Mouse (Mus musculus) thymus, postnatal 25 days (tissue): Measurements from ENCODE around the gene Emp3.
A peak's percentile ranks its signal among the peaks of the same experiment; 100 is the strongest.
"Not testable (repeated sequence)": the region's sequence is repeated elsewhere in the genome, so short reads cannot be mapped to it uniquely, and the experiment has no call there.

Experiments used
- DNase-seq: peaks from one replicate; pipeline ENCODE4 v3.0.0; 2022

The Emp3 gene

GRCm38 (mm10) chr7:45915011-45915410, 6.2 kb downstream of the Emp3 start:
- DNase-seq, result no peak

DNA sequence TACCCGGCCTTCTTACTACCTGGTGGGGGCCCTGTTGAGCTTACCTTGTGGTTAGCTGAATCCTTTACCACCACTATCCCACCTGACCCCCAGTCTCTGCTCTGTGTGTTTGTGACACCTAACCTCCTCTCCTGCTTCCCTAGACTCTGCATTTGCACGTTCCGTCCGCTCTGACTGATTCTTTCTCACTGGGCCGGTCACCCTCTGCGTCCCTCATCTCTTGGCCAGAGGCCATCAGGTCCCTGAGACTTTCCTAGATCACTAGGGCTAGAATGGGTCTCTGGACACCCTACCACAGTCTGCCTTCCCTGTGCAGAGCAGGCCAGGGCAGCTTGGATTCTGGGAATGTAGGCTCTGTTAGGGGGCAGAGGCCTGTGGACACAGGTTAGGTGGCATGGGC, 7.1 kb downstream of the Emp3 start:
- no peak for DNase-seq

DNA sequence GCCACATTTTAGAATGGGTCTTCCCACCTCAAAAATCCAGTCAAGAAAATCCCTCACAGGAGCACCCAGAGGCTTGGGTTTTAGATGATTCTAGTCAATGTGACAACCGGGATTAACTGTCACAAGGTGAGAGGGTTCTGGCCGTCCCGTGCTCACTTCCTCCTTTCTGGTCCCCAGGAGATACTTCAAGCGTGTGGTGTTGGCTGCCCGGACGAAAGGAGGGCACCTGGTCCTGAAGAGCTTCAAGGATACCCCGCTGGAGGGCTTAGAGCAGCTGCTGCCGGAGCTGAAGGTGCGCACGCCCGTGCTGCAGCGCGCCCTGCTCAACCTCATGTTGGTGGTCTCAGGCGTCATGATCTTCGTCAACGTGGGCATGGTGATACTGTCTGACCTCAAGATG, 12.1 kb downstream of the Emp3 start:
- no peak for DNase-seq

DNA sequence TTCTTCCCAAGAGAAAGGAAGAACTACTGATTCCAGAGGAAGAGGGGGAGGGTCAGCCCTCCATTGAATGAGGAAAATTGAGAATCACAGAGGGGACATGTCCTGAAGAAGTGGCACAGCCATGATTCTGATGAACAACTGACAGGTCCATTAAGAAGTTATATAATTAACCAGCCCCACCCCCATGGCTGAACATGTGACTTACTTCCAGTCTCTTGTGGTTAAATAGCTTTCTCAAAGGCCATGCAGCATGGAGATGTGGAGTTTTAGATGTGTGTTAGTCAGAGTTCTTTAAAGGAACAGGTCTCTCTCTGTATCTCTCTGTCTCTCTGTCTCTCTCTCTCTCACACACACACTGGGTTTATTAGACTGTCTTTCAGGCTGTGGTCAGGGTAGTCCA, 12.8 kb downstream of the Emp3 start:
- no peak for DNase-seq

- no peak for DNase-seq
These were observed 14.6 kb downstream of the Emp3 start for GRCm38 (mm10) chr7:45906622-45907021.

- no peak for DNase-seq
These were observed 18.7 kb downstream of the Emp3 start for GRCm38 (mm10) chr7:45902481-45903002.

GRCm38 (mm10) chr7:45901562-45901961, 19.6 kb downstream of the Emp3 start:
- DNase-seq, result no peak

DNA sequence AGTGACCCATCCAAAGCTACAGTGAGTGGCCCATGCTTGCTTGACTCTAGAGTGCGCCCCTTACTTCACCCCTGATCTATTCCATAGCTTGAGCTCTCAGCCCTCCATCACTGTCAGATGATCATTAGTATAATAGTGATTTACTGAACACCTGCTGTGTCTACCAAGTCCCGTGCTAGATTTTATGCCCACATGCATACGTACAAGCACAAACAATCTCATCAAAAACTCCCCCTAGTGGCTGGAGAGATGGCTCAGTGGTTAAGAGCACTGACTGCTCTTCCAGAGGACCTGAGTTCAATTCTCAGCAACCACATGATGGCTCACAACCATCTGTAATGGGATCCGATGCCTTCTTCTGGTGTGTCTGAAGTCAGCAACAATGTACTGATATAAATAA, 23.1 kb downstream of the Emp3 start:
- DNase-seq, result peak; percentile 57

GRCm38 (mm10) chr7:45897258-45897757, 23.9 kb downstream of the Emp3 start:
- peak; percentile 60 for DNase-seq

- peak; percentile 95 for DNase-seq
These were observed 24.5 kb downstream of the Emp3 start, which contains the start of the genes Syngr4 and Tmem143 for GRCm38 (mm10) chr7:45896517-45897257. TSS of gene Syngr4 (minus strand) at chr7:45896714. TSS of gene Tmem143 (plus strand) at chr7:45896941.

DNA sequence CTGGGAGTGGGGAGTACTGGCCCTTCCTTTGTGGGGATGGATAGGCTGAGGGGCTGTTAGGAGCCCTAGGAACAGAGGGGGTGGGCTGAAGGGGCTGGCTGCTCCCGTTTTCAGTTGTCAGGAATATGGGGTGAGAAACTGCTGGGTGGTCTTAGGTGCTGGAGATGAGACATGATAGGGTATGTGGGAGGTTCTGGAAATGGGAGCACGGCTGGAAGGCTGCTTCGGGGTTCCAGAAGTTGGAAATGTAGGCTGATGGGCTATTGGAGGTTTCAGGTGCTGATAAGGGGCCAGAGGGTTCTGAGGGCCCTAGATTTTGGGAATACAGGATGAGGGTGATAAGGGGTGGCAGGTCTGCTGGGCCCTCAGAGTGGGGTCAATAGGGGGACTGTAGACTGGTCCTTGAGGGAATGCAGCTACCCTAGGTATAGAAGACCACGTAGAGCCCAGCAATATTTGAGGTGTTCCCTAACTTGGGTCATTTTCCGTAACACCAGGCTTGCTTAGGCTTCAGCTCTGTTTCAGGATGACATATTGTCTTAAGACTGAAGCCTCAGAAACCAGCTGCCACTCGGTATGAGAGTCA, 25.2 kb downstream of the Emp3 start:
- no peak for DNase-seq

DNA sequence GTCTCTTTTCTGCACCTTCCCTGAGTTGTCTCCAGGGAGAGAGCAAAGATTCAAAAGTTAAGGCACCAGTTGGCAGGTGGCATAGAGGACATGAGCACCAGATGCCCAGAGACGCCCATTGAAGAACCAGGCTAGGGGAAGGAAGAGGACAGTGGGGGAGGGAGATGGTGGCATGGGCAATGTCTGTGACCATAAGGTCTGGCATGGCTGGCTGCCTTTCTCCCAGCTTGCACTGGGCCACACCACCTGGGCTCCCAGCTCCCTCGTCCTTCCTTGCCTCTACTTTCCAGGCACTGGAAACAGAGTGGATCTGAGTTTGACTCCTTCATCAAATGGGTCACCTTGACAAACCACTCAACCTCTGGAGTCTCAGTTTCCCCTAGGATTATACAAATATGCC, 28.6 kb downstream of the Emp3 start:
- no peak for DNase-seq

- DNase-seq, result no peak
These were observed 34.0 kb downstream of the Emp3 start for GRCm38 (mm10) chr7:45887246-45887645.

GRCm38 (mm10) chr7:45881011-45881410, 40.2 kb downstream of the Emp3 start:
- no peak for DNase-seq

DNA sequence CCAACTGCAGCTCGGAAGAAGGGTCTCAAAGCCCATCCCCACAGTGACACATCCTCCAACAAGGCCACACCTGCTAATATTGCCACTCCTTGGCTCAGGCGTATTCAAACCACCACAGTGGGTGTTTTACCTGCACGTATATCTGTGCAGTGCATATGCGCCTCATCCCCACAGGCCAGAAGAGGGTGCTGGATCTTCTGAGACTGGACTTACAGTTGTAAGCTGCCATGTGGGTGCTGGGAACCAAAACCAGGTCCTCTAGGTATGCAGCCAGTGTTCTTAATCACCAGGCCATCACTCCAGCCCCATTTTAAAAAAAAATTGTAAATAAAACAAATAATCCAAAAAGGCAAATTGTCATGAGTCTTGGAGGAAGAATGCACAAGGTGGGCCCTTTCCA, 40.7 kb downstream of the Emp3 start:
- no peak for DNase-seq

GRCm38 (mm10) chr7:45878278-45878677, 42.9 kb downstream of the Emp3 start, which contains the start of gene Grin2d:
TSS of gene Grin2d (minus strand) at chr7:45878378.
- DNase-seq, result not testable (repeated sequence)

DNA sequence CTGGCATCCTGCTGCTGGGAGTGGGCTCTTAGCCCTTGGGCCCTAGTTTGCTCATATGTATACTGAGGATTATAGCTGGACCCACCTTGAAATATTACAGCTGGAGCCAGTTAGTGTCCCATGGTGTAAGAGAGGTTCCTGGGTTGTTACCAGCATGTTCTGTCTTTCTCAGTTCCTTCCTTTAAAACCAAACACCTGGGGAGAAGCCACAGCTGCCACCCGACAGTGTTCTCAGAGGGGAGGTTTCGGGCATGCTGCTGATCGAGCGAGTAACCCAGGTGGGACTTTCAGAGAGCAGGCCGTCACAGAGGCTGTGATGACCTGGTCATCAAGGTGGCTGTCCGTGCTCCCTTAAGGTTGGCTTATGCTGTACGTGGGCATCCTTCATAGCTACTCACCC, 44.3 kb downstream of the Emp3 start:
- DNase-seq, result no peak

DNA sequence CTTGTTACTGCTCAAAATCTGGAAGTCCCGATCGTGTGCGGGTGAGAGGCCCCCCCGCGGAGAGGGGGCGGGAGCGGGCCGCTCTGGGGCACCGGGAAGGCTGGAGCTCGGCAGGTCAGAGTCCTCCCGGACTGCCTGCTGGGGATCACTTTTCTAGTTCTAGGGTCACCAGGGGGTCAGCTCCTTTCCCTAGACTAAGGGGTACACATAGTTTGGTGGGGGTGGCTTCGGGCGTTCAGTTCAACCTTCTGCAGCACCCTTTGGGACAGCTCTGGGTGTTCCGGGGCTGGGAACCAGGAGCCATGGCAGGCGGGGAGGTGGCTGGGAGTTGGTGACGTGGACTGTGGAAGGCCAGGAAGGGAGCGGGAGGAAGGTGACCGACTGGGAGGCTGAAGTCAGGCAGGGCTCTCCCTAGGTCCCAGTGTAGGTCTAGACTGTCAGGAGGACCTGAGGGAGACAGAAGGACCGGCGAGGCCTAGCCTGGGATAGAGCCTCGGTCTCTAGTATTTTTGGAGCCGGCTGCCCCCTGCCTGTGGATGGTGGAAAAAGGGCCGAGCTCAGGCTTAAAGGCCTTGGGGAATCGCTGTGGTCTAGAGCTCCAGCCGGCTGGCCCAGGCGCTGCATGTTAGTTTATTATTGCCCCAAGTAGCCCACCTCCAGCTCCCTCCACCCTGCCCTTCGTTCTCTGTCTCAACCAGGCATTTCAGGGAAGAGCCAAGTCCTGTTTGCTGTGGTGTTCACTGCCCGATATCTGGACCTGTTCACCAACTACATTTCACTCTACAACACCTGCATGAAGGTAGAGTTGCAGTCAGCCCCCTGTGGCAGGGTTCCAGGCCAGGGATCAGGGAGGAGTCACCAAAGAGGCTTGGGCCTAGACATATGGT, 47.9 kb downstream of the Emp3 start:
- peak; percentile 66 for DNase-seq

GRCm38 (mm10) chr7:45872624-45873023, 48.6 kb downstream of the Emp3 start, which contains the start of gene Kdelr1:
TSS of gene Kdelr1 (plus strand) at chr7:45872772.
- DNase-seq, result peak; percentile 93

- no peak for DNase-seq
These were observed 50.7 kb downstream of the Emp3 start for GRCm38 (mm10) chr7:45870282-45871058.

- no peak for DNase-seq
These were observed 51.4 kb downstream of the Emp3 start for GRCm38 (mm10) chr7:45869787-45870186.

DNA sequence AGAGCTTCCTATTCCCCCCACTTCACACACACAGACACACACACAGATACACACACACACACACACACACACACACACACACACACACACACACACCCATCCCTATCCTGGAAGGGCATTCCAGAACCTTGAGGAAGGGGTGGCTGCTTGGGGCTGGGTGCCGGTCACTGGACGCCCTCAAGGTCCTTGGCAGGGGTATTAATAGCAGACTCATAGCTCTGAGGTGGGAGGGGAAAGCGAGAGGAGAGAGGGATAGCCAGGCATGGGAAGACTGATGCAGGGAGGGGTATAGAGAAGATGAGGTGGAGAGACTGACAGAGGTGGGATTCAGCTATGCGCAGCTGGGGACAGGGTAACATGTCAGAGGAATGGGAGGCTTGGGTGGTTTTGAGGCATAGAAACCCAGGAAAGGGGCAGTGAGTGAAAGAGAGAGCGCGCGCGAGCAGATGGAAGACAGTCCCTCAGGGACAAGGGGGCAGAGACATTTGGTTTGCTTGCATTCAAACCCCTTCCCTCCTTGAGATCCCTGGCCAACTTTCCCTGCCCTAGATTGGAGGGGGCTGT, 52.0 kb downstream of the Emp3 start:
- DNase-seq, result no peak
